Mouse (Mus musculus): ENCODE data around the gene Imp3.
"Not testable (repeated sequence)": the region's sequence is repeated elsewhere in the genome, so short reads cannot be mapped to it uniquely, and the experiment has no call there.

Gene Imp3

GRCm38 (mm10) chr9:56923841-56924650 lies 13.2 kb upstream of the Imp3 start:
- no peak for DNase-seq

- DNase-seq, result peak; percentile 87
These were observed 12.6 kb upstream of the Imp3 start for GRCm38 (mm10) chr9:56924651-56925027.

- DNase-seq, result no peak
These were observed 11.8 kb upstream of the Imp3 start for GRCm38 (mm10) chr9:56925291-56926024.

GRCm38 (mm10) chr9:56926025-56926360 lies 11.3 kb upstream of the Imp3 start:
- no peak for DNase-seq

- DNase-seq, result no peak
These were observed 10.9 kb upstream of the Imp3 start for GRCm38 (mm10) chr9:56926387-56926786.

GRCm38 (mm10) chr9:56927191-56928012 lies 9.9 kb upstream of the Imp3 start:
- peak; percentile 69 for DNase-seq

GRCm38 (mm10) chr9:56928041-56928811 lies 9.0 kb upstream of the Imp3 start, which contains the start of gene Snx33:
Snx33 (minus strand) TSS chr9:56928371.
- DNase-seq, result peak; percentile 97

- no peak for DNase-seq
These were observed 7.8 kb upstream of the Imp3 start for GRCm38 (mm10) chr9:56929496-56929895.

- no peak for DNase-seq
These were observed 6.7 kb upstream of the Imp3 start for GRCm38 (mm10) chr9:56930556-56930955.

- DNase-seq, result no peak
These were observed 433 bp upstream of the Imp3 start for GRCm38 (mm10) chr9:56936861-56937222.

- DNase-seq, result no peak
These were observed 1.1 kb downstream of the Imp3 start for GRCm38 (mm10) chr9:56938374-56938773.

GRCm38 (mm10) chr9:56947481-56947880 lies 10.2 kb downstream of the Imp3 start:
- peak; percentile 63 for DNase-seq

GRCm38 (mm10) chr9:56948699-56949098 lies 11.4 kb downstream of the Imp3 start:
- not testable (repeated sequence) for DNase-seq

- DNase-seq, result no peak
These were observed 12.5 kb downstream of the Imp3 start for GRCm38 (mm10) chr9:56949767-56950166.

GRCm38 (mm10) chr9:56950414-56951400 lies 13.4 kb downstream of the Imp3 start, which contains the start of gene Snupn:
Snupn (plus strand) TSS chr9:56950878.
- peak; percentile 98 for DNase-seq

- no peak for DNase-seq
These were observed 16.3 kb downstream of the Imp3 start for GRCm38 (mm10) chr9:56953562-56953961.

- DNase-seq, result no peak
These were observed 19.8 kb downstream of the Imp3 start for GRCm38 (mm10) chr9:56956966-56957675.

GRCm38 (mm10) chr9:56958689-56959088 lies 21.4 kb downstream of the Imp3 start:
- DNase-seq, result no peak

GRCm38 (mm10) chr9:56961591-56961990 lies 24.3 kb downstream of the Imp3 start:
- DNase-seq, result no peak

GRCm38 (mm10) chr9:56970158-56970557 lies 32.9 kb downstream of the Imp3 start:
- DNase-seq, result no peak
